Comparison of ENCODE assay signal across 16 mouse cellular contexts in the genomic region with DNA sequence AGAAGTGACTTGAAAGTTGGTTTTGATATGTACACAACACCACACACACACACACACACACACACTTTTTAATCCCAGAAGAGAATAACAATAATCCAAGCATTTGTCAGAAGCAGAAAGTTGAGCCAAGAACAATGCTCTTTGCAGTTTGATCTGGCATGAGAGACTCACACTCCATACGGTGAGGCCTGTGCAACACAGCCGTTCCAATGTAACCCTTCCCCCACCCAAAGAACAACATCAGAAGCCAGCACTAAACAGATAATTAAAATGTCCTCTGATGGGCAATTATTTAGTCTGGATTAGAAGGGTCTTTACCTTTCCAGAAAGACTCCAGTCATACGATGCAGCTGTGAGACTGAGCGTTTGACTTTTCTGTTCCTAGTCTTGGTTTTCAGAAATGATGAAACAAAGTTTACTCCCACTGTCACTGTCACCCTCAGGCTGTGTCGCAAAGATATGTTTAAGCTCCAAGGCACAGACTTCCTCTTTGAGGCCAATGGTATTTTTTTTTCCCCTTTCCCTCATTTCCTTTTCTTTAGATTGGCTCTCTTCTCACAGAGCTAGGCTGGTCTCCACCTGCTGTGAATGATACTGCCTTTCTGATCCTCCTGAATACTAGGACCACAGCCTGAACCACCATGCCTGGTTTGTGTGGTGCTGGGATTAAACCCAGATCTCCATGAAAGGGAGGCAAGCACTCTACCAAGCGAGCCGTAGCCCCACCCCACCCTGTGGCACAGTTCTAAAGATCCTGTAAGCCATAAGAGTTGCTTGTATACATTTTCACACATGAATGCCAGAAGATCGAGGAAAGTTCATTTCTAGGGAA. TPM values are rescaled to one million over a fixed set of nuclear protein-coding genes. Genes with fewer than 3 reads are reported as not detected.
DNase-seq lines count a peak whose midpoint lies in the region; ATAC-seq and TF ChIP-seq lines count a peak whose summit lies in the region.
"Had no signal": no experiment of that assay in that cellular context is flagged by ENCODE, and none has a peak within 500 bp of the region (broad histone marks: within the 10 kb centered on the region; RNA-seq: fewer than 3 reads in every experiment).

Gene I830077J02Rik, minus strand, starts transcription at position 425 of the 832 bp plus-strand sequence.

- TF ChIP-seq CTCF in heart, postnatal 0 days (IDR thresholded peaks at IDR 0.05; ENCODE audit: low read depth), result no peak
- TF ChIP-seq CTCF in G1E (IDR thresholded peaks at IDR 0.05; ENCODE audit: low read depth, low read length), result no peak
- no peak for TF ChIP-seq CTCF in midbrain, postnatal 0 days (IDR thresholded peaks at IDR 0.05)

- H3K36me3 ChIP-seq in heart, postnatal 0 days (replicated peaks; ENCODE audit: control insufficient read depth, insufficient read depth, low read length), result no peaks in the 10 kb centered on the region; the same call in 1 of the 2 replicates
- peaks cover 40% of the 10 kb centered on the region for H3K36me3 ChIP-seq in G1E (replicated peaks)
- no peaks in the 10 kb centered on the region for H3K36me3 ChIP-seq in midbrain, postnatal 0 days (ENCODE audit: insufficient read depth, low read length)
- 0 out of 2 replicates have a peak, but pooled peaks cover 6% of the 10 kb centered on the region for H3K36me3 ChIP-seq in midbrain, embryonic 13.5 days
- H3K36me3 ChIP-seq: neural tube, embryonic 12.5 days had no signal

- H3K4me2 ChIP-seq in heart, postnatal 0 days (ENCODE audit: low read depth, low read length), result no peak within 1 kb of the TSS
- no peak within 1 kb of the TSS for H3K4me2 ChIP-seq in midbrain, postnatal 0 days (ENCODE audit: low read depth, low read length, poor library complexity, severe bottlenecking)
- H3K4me2 ChIP-seq in midbrain, embryonic 13.5 days (replicated peaks), result no peak within 1 kb of the TSS
- H3K4me2 ChIP-seq: neural tube, embryonic 12.5 days had no signal

- no peak for TF ChIP-seq EP300 in heart, postnatal 0 days (IDR thresholded peaks at IDR 0.05; ENCODE audit: low read depth)

- H3K4me3 ChIP-seq in heart, postnatal 0 days (ENCODE audit: low read depth, low read length), result no peak within 1 kb of the TSS
- peak within 1 kb of the TSS; percentile 62 for H3K4me3 ChIP-seq in G1E (ENCODE audit: low read depth, low read length)
- no peak within 1 kb of the TSS for H3K4me3 ChIP-seq in midbrain, postnatal 0 days (ENCODE audit: low read depth, low read length)
- no peak within 1 kb of the TSS for H3K4me3 ChIP-seq in midbrain, embryonic 13.5 days (replicated peaks)
- H3K4me3 ChIP-seq: embryonic facial prominence, embryonic 10.5 days; midbrain, embryonic 10.5 days; neural tube, embryonic 12.5 days had no signal

- 67% methylated on average over 8 of the region's 8 CpGs for whole genome bisulfite sequencing in heart, postnatal 0 days
- whole genome bisulfite sequencing in midbrain, postnatal 0 days, result 89% methylated on average over 8 of the region's 8 CpGs
- 91% methylated on average over 8 of the region's 8 CpGs for WGBS in midbrain, embryonic 13.5 days

- H3K27me3 ChIP-seq in heart, postnatal 0 days (ENCODE audit: control insufficient read depth, insufficient read depth, low read length), result no peaks in the 10 kb centered on the region
- H3K27me3 ChIP-seq in G1E (ENCODE audit: insufficient read depth, low read length), result no peaks in the 10 kb centered on the region
- H3K27me3 ChIP-seq in midbrain, postnatal 0 days (ENCODE audit: insufficient read depth, low read length), result no peaks in the 10 kb centered on the region
- H3K27me3 ChIP-seq in midbrain, embryonic 13.5 days, result no peaks in the 10 kb centered on the region
- H3K27me3 ChIP-seq: neural tube, embryonic 12.5 days had no signal

- no peaks in the 10 kb centered on the region for H3K4me1 ChIP-seq in heart, postnatal 0 days (ENCODE audit: control insufficient read depth, insufficient read depth)
- H3K4me1 ChIP-seq in G1E (ENCODE audit: insufficient read depth, low read depth, low read length), result peaks cover 43% of the 10 kb centered on the region
- H3K4me1 ChIP-seq in midbrain, postnatal 0 days (ENCODE audit: insufficient read depth, low read length), result no peaks in the 10 kb centered on the region
- H3K4me1 ChIP-seq in midbrain, embryonic 13.5 days (replicated peaks), result no peaks in the 10 kb centered on the region
- H3K4me1 ChIP-seq: embryonic facial prominence, embryonic 10.5 days; midbrain, embryonic 10.5 days; neural tube, embryonic 12.5 days had no signal

- 0 out of 2 replicates have a peak within 1 kb of the TSS, but pooled peaks have one; percentile 20 for H3K27ac ChIP-seq in heart, postnatal 0 days (ENCODE audit: low read depth)
- no peak within 1 kb of the TSS for H3K27ac ChIP-seq in midbrain, postnatal 0 days (ENCODE audit: low read depth, low read length)
- no peak within 1 kb of the TSS for H3K27ac ChIP-seq in midbrain, embryonic 13.5 days
- H3K27ac ChIP-seq: embryonic facial prominence, embryonic 10.5 days; midbrain, embryonic 10.5 days; neural tube, embryonic 12.5 days had no signal

- H3K9me3 ChIP-seq in heart, postnatal 0 days (replicated peaks; ENCODE audit: control insufficient read depth, low read length), result no peaks in the 10 kb centered on the region
- H3K9me3 ChIP-seq in G1E (replicated peaks), result no peaks in the 10 kb centered on the region
- no peaks in the 10 kb centered on the region for H3K9me3 ChIP-seq in midbrain, postnatal 0 days (ENCODE audit: low read length)
- no peaks in the 10 kb centered on the region for H3K9me3 ChIP-seq in midbrain, embryonic 13.5 days
- H3K9me3 ChIP-seq: embryonic facial prominence, embryonic 10.5 days; midbrain, embryonic 10.5 days; neural tube, embryonic 12.5 days had no signal

- DNase-seq in heart, postnatal 0 days (ENCODE audit: low spot score), result peak; percentile 36
- DNase-seq in heart, postnatal 14 days, result no peak
- peak; percentile 56 for DNase-seq in G1E (ENCODE audit: low spot score)
- no peak for DNase-seq in midbrain, postnatal 0 days (ENCODE audit: low spot score)
- DNase-seq: adrenal gland, postnatal 14 days; cerebellum, adult 11-12 months; kidney, adult 11 months; right cerebral cortex, adult 18-20 months; thymus, postnatal 4 days had no signal

- no peak within 1 kb of the TSS for H3K9ac ChIP-seq in heart, postnatal 0 days (replicated peaks; ENCODE audit: low read depth, low read length)
- H3K9ac ChIP-seq in midbrain, postnatal 0 days (replicated peaks; ENCODE audit: low read length, poor library complexity, severe bottlenecking), result no peak within 1 kb of the TSS
- no peak within 1 kb of the TSS for H3K9ac ChIP-seq in midbrain, embryonic 13.5 days (replicated peaks)
- H3K9ac ChIP-seq: neural tube, embryonic 12.5 days had no signal

- no peak for ATAC-seq in heart, postnatal 0 days (ENCODE audit: insufficient read depth, low read depth)
- ATAC-seq in G1E (ENCODE audit: extremely low read depth, insufficient number of reproducible peaks, low FRiP score, poor library complexity, severe bottlenecking), result peak; percentile 87
- peak; percentile 83 for ATAC-seq in granulocyte monocyte progenitor cell, adult 5-6 weeks (replicated peaks; ENCODE audit: poor library complexity, severe bottlenecking)
- ATAC-seq in megakaryocyte progenitor cell, adult 5-6 weeks (replicated peaks; ENCODE audit: poor library complexity), result peak; percentile 81
- ATAC-seq in midbrain, postnatal 0 days (ENCODE audit: low FRiP score), result no peak
- ATAC-seq in midbrain, embryonic 13.5 days, result no peak
- ATAC-seq: CD4-positive, CD25-positive, alpha-beta regulatory T cell, adult 4 months had no signal

- intact Hi-C loops in heart, postnatal 14 days (cut with DNase I), result no loop called here

RNA-seq across cellular contexts. Expression of gene I830077J02Rik, which starts in this region (rescaled TPM):
- 0.04 TPM in 1 of 2 replicates, not detected in the other for total RNA-seq in heart, postnatal 0 days (2014; rRNA removed; ENCODE audit: low replicate concordance)
- polyA plus RNA-seq in heart, postnatal 0 days (2015; fragmentation: Nextera tagmentation; extraction: Ambion mirVana), result 0.82 and 0.88 TPM in 2 replicates
- total RNA-seq in heart, postnatal 14 days (2021), result under 1 TPM; 0.81 to 0.88 TPM
- total RNA-seq in G1E (2014; fragmentation: Nextera tagmentation), result 34.4 and 36.8 TPM in 2 replicates
- total RNA-seq in G1E (2017), result 32.6 and 33.1 TPM in 2 replicates
- 0.98 and 1.6 TPM in 2 replicates for polyA plus RNA-seq in G1E (2012)
- total RNA-seq in granulocyte monocyte progenitor cell, adult 5-6 weeks (2014; fragmentation: Nextera tagmentation), result 29.2 and 45.0 TPM in 2 replicates
- total RNA-seq in granulocyte monocyte progenitor cell, adult 5-6 weeks (2017), result 22.2 and 22.4 TPM in 2 replicates
- 33.1 and 45.9 TPM in 2 replicates for total RNA-seq in megakaryocyte progenitor cell, adult 5-6 weeks (2015)
- 19.2 and 22.3 TPM in 2 replicates for total RNA-seq in megakaryocyte progenitor cell, adult 5-6 weeks (2017)
- 0.33 and 1.0 TPM in 2 replicates for total RNA-seq in midbrain, postnatal 0 days (2014; rRNA removed)
- polyA plus RNA-seq in midbrain, postnatal 0 days (2015; fragmentation: Nextera tagmentation; extraction: Ambion mirVana), result 0.25 and 0.40 TPM in 2 replicates
- polyA plus RNA-seq in midbrain, embryonic 13.5 days (2015; fragmentation: Nextera tagmentation; extraction: Ambion mirVana), result 0.39 and 0.41 TPM in 2 replicates

Comparison
In these comparisons a context has a peak if more than half of its experiments do, and no peak if none do; other contexts are left out.
1. Peak in DNase-seq and H3K27ac ChIP-seq in heart, postnatal 0 days; RNA of the gene not detected or under 1 TPM.
2. ATAC-seq: peak in G1E (single experiment), granulocyte monocyte progenitor cell, adult 5-6 weeks (single experiment) and megakaryocyte progenitor cell, adult 5-6 weeks (single experiment); none in heart, postnatal 0 days (single experiment), midbrain, postnatal 0 days (single experiment) and midbrain, embryonic 13.5 days (single experiment).